Mouse (Mus musculus): ENCODE data around the gene Plekhm3. TPM values are rescaled to one million over a fixed set of nuclear protein-coding genes. Genes with fewer than 3 reads are reported as not detected.

Plekhm3 gene
- polyA plus RNA-seq, 1 experiment from 2014 or later, result 2.2 TPM

- Histone ChIP-seq H3K4me1 (replicated peaks; ENCODE audit: control insufficient read depth, insufficient read depth) (no peaks in the 10 kb centered on the region), H3K36me3 (ENCODE audit: control insufficient read depth, insufficient read depth, low read length) (no peaks in the 10 kb centered on the region), H3K4me3 (ENCODE audit: low read depth, low read length) (no peak overlapping the region), H3K4me2 (replicated peaks; ENCODE audit: low read depth) (no peak overlapping the region), H3K9ac (ENCODE audit: low read length) (no peak overlapping the region), H3K9me3 (ENCODE audit: control insufficient read depth, low read length) (no peaks in the 10 kb centered on the region), H3K27me3 (ENCODE audit: control insufficient read depth, insufficient read depth, low read length) (no peaks in the 10 kb centered on the region), H3K27ac (replicated peaks) (no peak overlapping the region)
- DNase-seq (ENCODE audit: low spot score), result no peak
- no peak for TF ChIP-seq EP300 (optimal IDR thresholded peaks at IDR 0.05)
- no peak for TF ChIP-seq CTCF (IDR thresholded peaks at IDR 0.05; ENCODE audit: low read depth)
- 84% methylated on average over 5 of the region's 5 CpGs for WGBS
- no peak for ATAC-seq (ENCODE audit: low FRiP score, low TSS enrichment)
Observed at GRCm38 (mm10) chr1:64779415-64779814, 177.2 kb downstream of the Plekhm3 start.

- DNase-seq (ENCODE audit: low spot score), result no peak
- Histone ChIP-seq H3K4me2 (replicated peaks; ENCODE audit: low read depth) (no peak overlapping the region), H3K9me3 (ENCODE audit: control insufficient read depth, low read length) (no peaks in the 10 kb centered on the region), H3K9ac (ENCODE audit: low read length) (no peak overlapping the region), H3K27ac (replicated peaks) (no peak overlapping the region), H3K4me3 (ENCODE audit: low read depth, low read length) (no peak overlapping the region), H3K27me3 (ENCODE audit: control insufficient read depth, insufficient read depth, low read length) (no peaks in the 10 kb centered on the region), H3K36me3 (ENCODE audit: control insufficient read depth, insufficient read depth, low read length) (no peaks in the 10 kb centered on the region), H3K4me1 (replicated peaks; ENCODE audit: control insufficient read depth, insufficient read depth) (no peaks in the 10 kb centered on the region; the same call in 1 of the 2 replicates)
- TF ChIP-seq EP300 (optimal IDR thresholded peaks at IDR 0.05), result no peak
- no peak for TF ChIP-seq CTCF (IDR thresholded peaks at IDR 0.05; ENCODE audit: low read depth)
- 68% methylated on average over 4 of the region's 4 CpGs for WGBS
- ATAC-seq (ENCODE audit: low FRiP score, low TSS enrichment), result no peak
Observed at GRCm38 (mm10) chr1:64773305-64773704, 183.3 kb downstream of the Plekhm3 start.

GRCm38 (mm10) chr1:64770169-64770568 is 186.5 kb downstream of the Plekhm3 start:
- DNase-seq (ENCODE audit: low spot score), result no peak
- no peaks in the 10 kb centered on the region for H3K27me3 ChIP-seq (ENCODE audit: control insufficient read depth, insufficient read depth, low read length)
- no peak overlapping the region for H3K4me3 ChIP-seq (ENCODE audit: low read depth, low read length)
- ATAC-seq (ENCODE audit: low FRiP score, low TSS enrichment), result no peak
- 54% methylated on average over 6 of the region's 6 CpGs for WGBS
- H3K36me3 ChIP-seq (ENCODE audit: control insufficient read depth, insufficient read depth, low read length), result no peaks in the 10 kb centered on the region
- no peaks in the 10 kb centered on the region; the same call in 1 of the 2 replicates for H3K4me1 ChIP-seq (replicated peaks; ENCODE audit: control insufficient read depth, insufficient read depth)
- no peak overlapping the region for H3K9ac ChIP-seq (ENCODE audit: low read length)
- TF ChIP-seq EP300 (optimal IDR thresholded peaks at IDR 0.05) (no peak), CTCF (IDR thresholded peaks at IDR 0.05; ENCODE audit: low read depth) (no peak)
- H3K9me3 ChIP-seq (ENCODE audit: control insufficient read depth, low read length), result no peaks in the 10 kb centered on the region
- H3K27ac ChIP-seq (replicated peaks), result no peak overlapping the region
- H3K4me2 ChIP-seq (replicated peaks; ENCODE audit: low read depth), result no peak overlapping the region

- Histone ChIP-seq H3K27me3 (ENCODE audit: control insufficient read depth, insufficient read depth, low read length) (no peaks in the 10 kb centered on the region), H3K4me3 (ENCODE audit: low read depth, low read length) (no peak overlapping the region), H3K9ac (ENCODE audit: low read length) (no peak overlapping the region), H3K9me3 (ENCODE audit: control insufficient read depth, low read length) (no peaks in the 10 kb centered on the region), H3K4me2 (replicated peaks; ENCODE audit: low read depth) (no peak overlapping the region), H3K4me1 (replicated peaks; ENCODE audit: control insufficient read depth, insufficient read depth) (no peaks in the 10 kb centered on the region), H3K27ac (replicated peaks) (no peak overlapping the region), H3K36me3 (ENCODE audit: control insufficient read depth, insufficient read depth, low read length) (no peaks in the 10 kb centered on the region)
- ATAC-seq (ENCODE audit: low FRiP score, low TSS enrichment) (no peak), DNase-seq (ENCODE audit: low spot score) (no peak)
- TF ChIP-seq EP300 (optimal IDR thresholded peaks at IDR 0.05), result no peak
- no peak for TF ChIP-seq CTCF (IDR thresholded peaks at IDR 0.05; ENCODE audit: low read depth)
- WGBS, result 61% methylated on average over 4 of the region's 4 CpGs
Observed at GRCm38 (mm10) chr1:64761646-64762045, 195.0 kb downstream of the Plekhm3 start.

- peak overlapping the region; percentile 69; the same call in 1 of the 2 replicates for H3K27ac ChIP-seq (replicated peaks)
- H3K9me3 ChIP-seq (ENCODE audit: control insufficient read depth, low read length), result no peaks in the 10 kb centered on the region
- H3K4me2 ChIP-seq (replicated peaks; ENCODE audit: low read depth), result no peak overlapping the region
- H3K4me1 ChIP-seq (replicated peaks; ENCODE audit: control insufficient read depth, insufficient read depth), result 0 out of 2 replicates have a peak, but pooled peaks cover 6% of the 10 kb centered on the region
- no peak overlapping the region for H3K4me3 ChIP-seq (ENCODE audit: low read depth, low read length)
- ATAC-seq (ENCODE audit: low FRiP score, low TSS enrichment) (peak; percentile 44), DNase-seq (ENCODE audit: low spot score) (no peak)
- WGBS, result 67% methylated on average over 5 of the region's 5 CpGs
- H3K9ac ChIP-seq (ENCODE audit: low read length), result no peak overlapping the region
- no peak for TF ChIP-seq EP300 (optimal IDR thresholded peaks at IDR 0.05)
- no peak for TF ChIP-seq CTCF (IDR thresholded peaks at IDR 0.05; ENCODE audit: low read depth)
- H3K36me3 ChIP-seq (ENCODE audit: control insufficient read depth, insufficient read depth, low read length), result no peaks in the 10 kb centered on the region
- no peaks in the 10 kb centered on the region for H3K27me3 ChIP-seq (ENCODE audit: control insufficient read depth, insufficient read depth, low read length)
Observed at GRCm38 (mm10) chr1:64757766-64758165, 198.9 kb downstream of the Plekhm3 start.

- 30% methylated on average over 2 of the region's 2 CpGs for WGBS
- Histone ChIP-seq H3K9me3 (ENCODE audit: control insufficient read depth, low read length) (no peaks in the 10 kb centered on the region), H3K4me3 (ENCODE audit: low read depth, low read length) (no peak overlapping the region), H3K4me1 (replicated peaks; ENCODE audit: control insufficient read depth, insufficient read depth) (0 out of 2 replicates have a peak, but pooled peaks cover 6% of the 10 kb centered on the region), H3K27me3 (ENCODE audit: control insufficient read depth, insufficient read depth, low read length) (no peaks in the 10 kb centered on the region), H3K27ac (replicated peaks) (peak overlapping the region; percentile 77), H3K36me3 (ENCODE audit: control insufficient read depth, insufficient read depth, low read length) (no peaks in the 10 kb centered on the region), H3K9ac (ENCODE audit: low read length) (no peak overlapping the region), H3K4me2 (replicated peaks; ENCODE audit: low read depth) (no peak overlapping the region)
- no peak; the same call in 1 of the 2 replicates for TF ChIP-seq CTCF (IDR thresholded peaks at IDR 0.05; ENCODE audit: low read depth)
- no peak for TF ChIP-seq EP300 (optimal IDR thresholded peaks at IDR 0.05)
- ATAC-seq (ENCODE audit: low FRiP score, low TSS enrichment), result peak; percentile 89
- peak; percentile 69 for DNase-seq (ENCODE audit: low spot score)
Observed at GRCm38 (mm10) chr1:64757254-64757653, 199.4 kb downstream of the Plekhm3 start.
